13 mouse cellular contexts compared by ENCODE assay signal in genomic region chr7:117875241-117875640, GRCm38 (mm10).
"Had no signal": no experiment of that assay in that cellular context is flagged by ENCODE, and none has a peak within 500 bp of the region (broad histone marks: within the 10 kb centered on the region; RNA-seq: fewer than 3 reads in every experiment).

No protein-coding gene starts in this region.

- H3K4me1 ChIP-seq: limb, embryonic 13.5 days; midbrain, embryonic 13.5 days had no signal

- DNase-seq: kidney, postnatal 36 days; layer of hippocampus, adult 9-11 months; layer of hippocampus, postnatal 36 days; lung, adult 18-20 months; retina, postnatal 1 day; right cerebral cortex, postnatal 4 days; spleen, adult 18-20 months; thymus, adult 18-20 months; thymus, postnatal 14 days had no signal

- H3K4me3 ChIP-seq: limb, embryonic 13.5 days; midbrain, embryonic 13.5 days; neural tube, embryonic 13.5 days had no signal

- H3K4me2 ChIP-seq: limb, embryonic 13.5 days; midbrain, embryonic 13.5 days; neural tube, embryonic 13.5 days had no signal

- H3K9ac ChIP-seq: limb, embryonic 13.5 days; liver, embryonic 14.5 days; midbrain, embryonic 13.5 days; neural tube, embryonic 13.5 days had no signal

- H3K27me3 ChIP-seq: limb, embryonic 13.5 days; midbrain, embryonic 13.5 days had no signal

- H3K36me3 ChIP-seq: limb, embryonic 13.5 days; midbrain, embryonic 13.5 days; neural tube, embryonic 13.5 days had no signal

- H3K27ac ChIP-seq: limb, embryonic 13.5 days; liver, embryonic 14.5 days; midbrain, embryonic 13.5 days; neural tube, embryonic 13.5 days had no signal

- ATAC-seq: midbrain, embryonic 13.5 days had no signal

- H3K9me3 ChIP-seq: limb, embryonic 13.5 days; midbrain, embryonic 13.5 days; neural tube, embryonic 13.5 days had no signal
